Mouse (Mus musculus) T-helper 1 cell (primary cell): ENCODE results near the gene Paxip1.

Source experiments
- in situ Hi-C: fragments of 300-600 bp; cut with MboI, MseI; formaldehyde crosslinking; loops from one replicate; pipeline ENCODE4 v1.15.1; 2025; ENCODE audit warnings: high pct_unique_total_duplicates

Paxip1 gene

DNA sequence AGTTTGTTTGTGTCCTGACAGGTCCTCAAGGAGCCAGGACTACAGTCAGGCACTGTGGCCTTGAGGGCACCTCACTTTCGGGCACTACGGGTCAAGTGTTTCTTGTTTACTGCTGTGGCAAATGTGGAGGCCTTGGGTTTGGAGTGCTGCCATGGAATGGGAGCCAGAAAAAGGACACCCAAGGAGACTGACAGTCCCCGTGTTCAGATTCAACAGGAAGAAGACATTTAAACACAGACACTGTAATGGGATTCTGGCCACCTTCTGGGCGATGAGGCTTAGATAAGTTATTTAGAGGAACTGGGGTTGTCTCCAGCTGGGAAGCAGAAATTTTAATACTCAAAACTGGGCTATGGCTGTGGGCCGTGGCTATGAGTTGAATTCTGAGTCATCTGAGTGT lies 60.8 kb downstream of the Paxip1 start:
- in situ Hi-C loops, result no loop called here

DNA sequence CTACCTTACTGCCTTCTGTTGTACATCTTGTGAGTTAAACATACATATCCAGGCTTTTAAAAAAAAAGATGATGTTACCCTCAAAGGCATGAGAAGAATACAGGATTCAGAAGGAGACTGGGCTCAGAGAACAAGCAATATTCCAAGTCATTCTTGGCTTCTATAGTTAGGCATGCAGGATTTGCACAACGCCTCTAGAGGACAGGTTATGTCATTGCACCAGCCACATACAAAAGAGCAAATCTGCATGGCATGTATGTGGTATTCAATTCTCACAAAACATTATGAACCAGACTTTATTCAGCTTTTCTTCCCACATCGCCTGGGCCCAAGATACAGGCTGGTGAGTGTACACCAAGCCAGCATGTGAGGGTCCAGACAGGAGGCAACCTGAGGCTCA lies 67.0 kb downstream of the Paxip1 start:
- in situ Hi-C loops, result no loop called here

DNA sequence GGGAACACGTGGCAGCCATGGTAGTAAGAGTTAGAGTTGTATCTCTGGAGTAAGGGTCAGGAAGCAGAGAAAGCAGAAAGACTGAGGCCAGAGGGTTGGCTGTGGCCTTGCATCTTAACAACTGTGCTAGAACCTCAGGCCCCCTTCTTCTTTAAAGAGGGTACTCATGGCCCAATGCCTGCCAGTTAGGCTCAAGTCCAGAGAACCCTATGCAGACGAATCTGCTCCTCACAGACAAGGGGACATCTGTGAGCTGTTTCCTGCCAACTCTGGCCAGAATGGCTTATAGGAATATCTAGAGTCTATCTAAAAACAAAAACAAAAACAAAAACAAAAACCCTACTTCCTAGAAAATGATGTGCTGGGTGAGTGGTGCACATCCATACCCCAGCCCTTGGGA lies 72.2 kb downstream of the Paxip1 start:
- in situ Hi-C loops, result no loop called here

DNA sequence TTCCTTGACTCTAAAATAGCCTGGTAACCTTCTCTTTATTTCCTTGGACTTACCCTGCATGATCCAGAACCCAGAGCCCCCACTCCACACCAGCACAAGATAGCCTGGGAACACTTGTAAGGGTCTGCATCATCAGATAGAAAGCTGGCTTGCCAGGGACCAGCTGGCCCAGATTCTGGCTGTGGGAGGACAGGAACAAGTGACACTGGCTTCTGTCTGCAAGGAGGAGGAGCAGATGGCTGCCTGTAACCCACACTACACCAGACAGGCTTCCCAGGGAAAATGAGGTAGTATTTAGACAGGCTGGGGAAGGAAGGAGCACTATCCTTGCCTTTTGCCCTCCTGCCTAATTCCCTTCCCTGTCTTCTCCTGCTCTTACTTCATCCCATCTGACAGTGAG lies 74.2 kb downstream of the Paxip1 start:
- in situ Hi-C loops, result no loop called here

DNA sequence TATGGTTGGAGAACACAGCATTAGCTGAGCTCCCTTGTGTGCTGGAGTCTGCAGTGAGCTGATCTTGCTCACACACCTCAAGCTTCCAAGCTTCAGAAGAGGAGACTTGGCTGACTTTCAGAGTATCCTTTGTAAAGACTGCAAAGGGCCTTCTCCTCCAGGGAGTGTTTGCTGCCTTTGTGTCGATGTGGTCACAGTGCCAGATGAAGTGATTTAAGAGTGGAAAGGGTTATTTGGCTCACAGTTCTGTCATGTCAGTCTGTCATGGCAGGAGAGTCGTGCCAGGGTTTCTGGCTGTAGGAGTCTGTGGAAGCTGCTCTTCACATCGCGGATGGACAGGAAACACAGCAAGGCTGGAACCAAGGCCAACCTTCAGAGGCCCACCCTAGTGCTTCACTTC lies 75.5 kb downstream of the Paxip1 start:
- in situ Hi-C loops, result no loop called here

DNA sequence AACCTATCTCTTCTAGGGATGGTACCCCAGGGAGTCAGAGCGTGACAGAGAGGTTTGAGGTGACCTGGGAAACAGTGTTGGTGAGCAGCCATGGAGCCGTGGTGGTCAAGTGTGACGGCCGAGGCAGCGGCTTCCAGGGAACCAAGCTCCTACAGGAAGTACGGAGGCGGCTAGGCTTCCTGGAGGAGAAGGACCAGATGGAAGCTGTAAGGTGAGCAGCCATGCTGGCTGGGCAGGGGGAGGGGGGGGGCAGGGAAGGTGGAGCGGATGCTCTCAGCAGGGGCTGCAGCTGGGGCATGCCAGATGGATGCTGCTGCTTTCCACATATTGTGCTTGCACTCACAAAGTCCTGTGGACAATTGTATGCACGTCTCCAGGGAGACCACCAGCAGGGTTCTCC lies 77.1 kb downstream of the Paxip1 start:
- in situ Hi-C loops, result no loop called here

DNA sequence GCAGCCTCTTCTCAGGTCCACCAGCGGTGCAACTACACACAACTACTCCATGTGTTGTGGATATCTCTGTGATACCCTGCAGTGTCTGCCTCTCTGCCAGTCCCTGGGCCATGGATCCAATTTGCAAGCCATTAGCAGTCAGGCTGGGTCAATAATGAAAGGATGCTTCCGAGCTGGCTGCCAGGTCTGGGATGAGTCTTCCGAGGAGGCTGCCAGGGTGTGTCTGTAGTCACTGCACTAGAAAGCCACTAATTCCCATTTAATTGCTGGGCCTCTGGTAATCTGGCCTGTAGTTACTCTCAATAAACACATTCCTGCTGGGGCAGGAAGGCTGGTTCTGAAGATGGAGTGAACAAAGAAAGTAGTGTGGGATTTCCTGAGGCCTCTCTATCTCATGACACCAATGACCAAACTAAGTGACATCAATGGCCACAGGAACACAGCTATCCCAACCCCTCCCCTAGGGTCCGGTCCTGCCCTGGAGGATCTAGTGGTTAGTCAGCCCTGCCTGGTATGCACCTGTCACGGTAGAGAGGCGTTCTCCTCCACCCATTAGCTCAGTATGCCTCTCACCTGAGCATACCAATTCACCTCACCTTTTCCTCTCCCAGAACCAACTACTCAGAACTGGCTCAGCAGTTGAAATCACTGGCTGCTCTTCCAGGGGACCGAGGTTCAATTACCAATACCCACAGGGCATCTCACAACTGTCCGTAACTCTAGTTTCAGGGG lies 79.9 kb downstream of the Paxip1 start:
- in situ Hi-C loops, result no loop called here

DNA sequence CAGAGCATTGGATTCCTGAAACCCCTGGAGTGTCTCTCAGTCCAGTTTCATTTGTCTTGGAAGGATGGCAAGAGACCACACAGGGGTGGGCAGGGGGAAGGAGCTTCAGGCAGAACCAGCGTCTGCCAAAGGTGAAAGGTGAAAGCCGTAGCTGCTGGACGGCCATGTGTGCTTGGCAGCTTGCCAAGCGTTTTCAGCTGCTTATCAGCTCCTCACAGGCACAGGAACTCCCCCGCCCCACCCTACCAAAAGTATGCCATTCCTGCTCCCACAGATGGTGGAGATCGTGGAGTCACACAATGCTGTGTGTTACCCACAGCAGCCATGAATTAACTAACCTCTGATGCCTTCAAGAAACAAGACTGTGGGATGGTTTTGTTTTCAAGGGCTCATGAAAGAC lies 83.3 kb downstream of the Paxip1 start:
- in situ Hi-C loops, result no loop called here

DNA sequence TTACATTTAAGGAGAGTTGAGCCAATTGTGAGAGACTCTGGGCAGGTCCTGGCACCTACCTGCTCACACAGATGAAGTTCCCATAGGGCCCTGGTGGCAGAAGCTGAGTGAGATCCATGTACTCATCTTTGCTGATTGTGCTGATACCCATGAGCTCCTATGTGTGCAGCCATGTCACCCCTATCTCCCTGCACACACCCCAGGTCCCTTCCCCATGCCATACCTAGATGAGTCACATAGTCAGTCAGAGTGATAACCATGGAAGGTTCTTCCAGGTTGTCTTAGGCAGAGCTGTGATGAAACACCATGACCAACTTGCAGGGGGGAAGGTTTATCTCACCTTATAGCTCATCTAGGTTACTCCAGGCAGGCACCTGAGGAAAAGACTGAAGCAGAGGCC lies 84.2 kb downstream of the Paxip1 start:
- in situ Hi-C loops, result no loop called here

DNA sequence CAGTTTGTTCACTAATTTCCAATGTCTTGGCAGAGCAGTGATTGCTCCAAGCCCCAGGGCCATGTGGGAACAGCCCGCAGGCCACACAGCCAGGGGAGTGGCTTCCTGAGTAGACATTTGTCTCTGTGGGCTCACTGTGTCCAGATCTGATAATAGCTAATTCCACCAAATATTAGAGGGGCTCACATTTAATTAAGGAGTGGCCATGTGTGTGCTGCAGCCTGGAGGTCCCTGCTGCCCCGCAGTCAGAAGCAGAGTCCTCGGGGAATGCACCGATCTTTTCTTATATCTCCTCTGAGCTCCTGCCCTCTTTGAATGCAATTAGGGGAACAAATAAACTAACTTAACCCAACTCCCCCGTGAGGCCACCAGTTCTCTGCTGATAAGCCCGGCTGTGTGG lies 84.9 kb downstream of the Paxip1 start:
- in situ Hi-C loops, result no loop called here

DNA sequence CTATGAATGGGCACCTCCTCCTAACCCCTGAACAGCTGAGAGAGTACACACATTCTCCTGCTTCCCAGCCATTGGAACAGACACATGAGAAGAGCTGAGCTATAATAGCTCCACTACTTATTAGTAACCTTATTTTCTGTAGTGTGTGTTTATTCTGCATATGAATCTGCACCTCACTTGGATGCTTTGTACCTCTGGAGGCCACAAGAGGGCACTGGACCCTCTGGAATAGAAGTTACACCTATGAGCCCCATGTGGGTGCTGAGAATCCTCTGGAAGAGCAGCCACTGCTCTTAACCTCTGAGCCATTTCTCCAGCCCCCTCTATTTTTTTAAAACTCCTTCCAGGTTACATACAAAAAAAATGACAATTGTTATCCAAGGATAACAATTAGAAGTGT lies 86.5 kb downstream of the Paxip1 start:
- in situ Hi-C loops, result no loop called here

DNA sequence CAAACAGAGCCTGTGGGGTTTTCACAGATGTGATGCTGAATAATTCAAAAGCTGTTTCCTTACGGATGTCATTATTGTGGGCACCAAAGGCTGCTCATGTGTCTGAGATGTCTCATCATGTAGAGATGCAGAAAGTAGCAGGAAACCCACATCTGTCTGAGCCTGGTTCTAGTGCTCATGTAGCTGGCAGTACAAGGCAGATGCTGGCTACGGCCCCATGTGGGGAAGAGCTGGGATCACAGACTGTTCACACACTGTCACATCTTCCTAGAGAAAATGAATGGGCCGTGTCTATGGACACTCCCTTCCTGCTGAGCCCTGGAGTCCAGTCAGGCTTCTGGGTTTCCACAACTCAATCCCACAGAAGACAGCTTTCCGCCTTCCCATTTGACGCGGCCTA lies 89.0 kb downstream of the Paxip1 start:
- in situ Hi-C loops, result no loop called here
